Mouse (Mus musculus): Measurements from ENCODE around the gene Eif2b5.

Eif2b5 gene

GRCm38 (mm10) chr16:20489233-20489632 lies 9.4 kb upstream of the Eif2b5 start:
- DNase-seq (ENCODE audit: low spot score): no peak

GRCm38 (mm10) chr16:20490581-20490980 lies 8.0 kb upstream of the Eif2b5 start:
- DNase-seq (ENCODE audit: low spot score): no peak

- no peak for DNase-seq (ENCODE audit: low spot score)
Observed at GRCm38 (mm10) chr16:20491301-20491700, 7.3 kb upstream of the Eif2b5 start.

- no peak for DNase-seq (ENCODE audit: low spot score)
Observed at GRCm38 (mm10) chr16:20493452-20493851, 5.2 kb upstream of the Eif2b5 start.

- no peak for DNase-seq (ENCODE audit: low spot score)
Observed at GRCm38 (mm10) chr16:20496671-20497600, 1.7 kb upstream of the Eif2b5 start.

- DNase-seq (ENCODE audit: low spot score): no peak
Observed at GRCm38 (mm10) chr16:20497980-20498676, 489 bp upstream of the Eif2b5 start.

- DNase-seq (ENCODE audit: low spot score): no peak
Observed at GRCm38 (mm10) chr16:20506000-20506399, 7.4 kb downstream of the Eif2b5 start.

- DNase-seq (ENCODE audit: low spot score): no peak
Observed at GRCm38 (mm10) chr16:20509349-20509748, 10.7 kb downstream of the Eif2b5 start.

GRCm38 (mm10) chr16:20511277-20511847 lies 12.7 kb downstream of the Eif2b5 start:
- DNase-seq (ENCODE audit: low spot score): no peak

- DNase-seq (ENCODE audit: low spot score): no peak
Observed at GRCm38 (mm10) chr16:20516032-20516431, 17.4 kb downstream of the Eif2b5 start.

- peak; percentile 90 for DNase-seq (ENCODE audit: low spot score)
Observed at GRCm38 (mm10) chr16:20516726-20517201, 18.1 kb downstream of the Eif2b5 start, which contains the start of gene Dvl3. Gene Dvl3 (plus strand): TSS chr16:20516982.

- no peak for DNase-seq (ENCODE audit: low spot score)
Observed at GRCm38 (mm10) chr16:20517216-20517615, 18.6 kb downstream of the Eif2b5 start.

- DNase-seq (ENCODE audit: low spot score): no peak
Observed at GRCm38 (mm10) chr16:20517701-20518374, 19.2 kb downstream of the Eif2b5 start.

- no peak for DNase-seq (ENCODE audit: low spot score)
Observed at GRCm38 (mm10) chr16:20523886-20524285, 25.3 kb downstream of the Eif2b5 start.

GRCm38 (mm10) chr16:20528779-20529178 lies 30.2 kb downstream of the Eif2b5 start:
- DNase-seq (ENCODE audit: low spot score): no peak

GRCm38 (mm10) chr16:20529375-20529774 lies 30.8 kb downstream of the Eif2b5 start:
- no peak for DNase-seq (ENCODE audit: low spot score)

GRCm38 (mm10) chr16:20530941-20531340 lies 32.3 kb downstream of the Eif2b5 start:
- DNase-seq (ENCODE audit: low spot score): no peak

GRCm38 (mm10) chr16:20534617-20535295 lies 36.1 kb downstream of the Eif2b5 start:
- no peak for DNase-seq (ENCODE audit: low spot score)

GRCm38 (mm10) chr16:20535296-20536080 lies 36.9 kb downstream of the Eif2b5 start, which contains the start of gene Ap2m1:
Gene Ap2m1 (plus strand): TSS chr16:20535478.
- DNase-seq (ENCODE audit: low spot score): peak; percentile 97

- no peak for DNase-seq (ENCODE audit: low spot score)
Observed at GRCm38 (mm10) chr16:20536081-20536665, 37.6 kb downstream of the Eif2b5 start.
